Mouse (Mus musculus): Measurements from ENCODE around the gene Nrip1. TPM values are rescaled to one million over a fixed set of nuclear protein-coding genes. Genes with fewer than 3 reads are reported as not detected.

Gene Nrip1
- total RNA-seq, 1 experiment from 2014 or later = 17.3 TPM

DNA sequence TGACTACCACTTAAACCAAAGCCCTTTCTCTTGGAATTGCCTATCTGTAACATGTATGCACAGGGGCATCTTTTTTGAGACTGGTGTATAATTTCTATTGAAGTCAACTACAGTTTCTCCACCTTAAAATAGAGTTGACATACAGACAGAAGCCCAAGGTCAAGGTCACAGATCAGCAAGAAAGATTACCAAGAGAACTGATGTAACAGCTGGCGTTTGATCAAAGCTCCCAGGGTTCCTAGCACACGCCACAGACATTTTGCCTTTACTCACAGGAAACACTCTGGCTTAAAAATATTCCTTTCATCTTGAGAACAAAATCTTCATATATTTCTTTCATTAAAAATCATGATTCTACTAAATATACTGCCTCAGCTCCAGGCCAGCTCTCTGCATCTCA is 74.1 kb downstream of the Nrip1 start:
- ATAC-seq (ENCODE audit: extremely low read depth, insufficient number of reproducible peaks, low FRiP score, poor library complexity, severe bottlenecking) = no peak

- no peak for ATAC-seq (ENCODE audit: extremely low read depth, insufficient number of reproducible peaks, low FRiP score, poor library complexity, severe bottlenecking)
Measured at GRCm38 (mm10) chr16:76295322-76295721, 78.3 kb downstream of the Nrip1 start.

DNA sequence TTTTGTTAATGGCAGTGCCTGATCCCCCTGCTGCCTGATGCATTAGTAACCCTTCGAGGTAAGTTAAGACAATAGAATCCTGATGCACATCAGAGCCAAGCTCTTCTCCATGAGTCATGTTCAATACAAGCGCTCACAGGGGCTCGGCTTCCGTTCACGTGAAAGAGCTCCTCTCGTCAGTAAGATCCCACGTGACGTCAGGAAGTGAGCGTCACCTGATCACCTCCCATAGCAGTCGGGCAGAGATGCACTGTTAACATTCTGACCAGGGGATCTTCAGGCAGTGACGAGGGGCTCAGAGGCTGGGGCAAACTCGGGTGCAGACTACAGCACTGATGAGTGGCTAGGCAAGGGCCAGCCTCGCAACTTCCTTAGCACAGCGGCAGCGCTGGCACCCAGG is 79.1 kb downstream of the Nrip1 start:
- no peak for ATAC-seq (ENCODE audit: extremely low read depth, insufficient number of reproducible peaks, low FRiP score, poor library complexity, severe bottlenecking)

- ATAC-seq (ENCODE audit: extremely low read depth, insufficient number of reproducible peaks, low FRiP score, poor library complexity, severe bottlenecking) = no peak
Measured at GRCm38 (mm10) chr16:76293765-76294463, 79.7 kb downstream of the Nrip1 start.

- no peak for ATAC-seq (ENCODE audit: extremely low read depth, insufficient number of reproducible peaks, low FRiP score, poor library complexity, severe bottlenecking)
Measured at GRCm38 (mm10) chr16:76293176-76293575, 80.5 kb downstream of the Nrip1 start.

DNA sequence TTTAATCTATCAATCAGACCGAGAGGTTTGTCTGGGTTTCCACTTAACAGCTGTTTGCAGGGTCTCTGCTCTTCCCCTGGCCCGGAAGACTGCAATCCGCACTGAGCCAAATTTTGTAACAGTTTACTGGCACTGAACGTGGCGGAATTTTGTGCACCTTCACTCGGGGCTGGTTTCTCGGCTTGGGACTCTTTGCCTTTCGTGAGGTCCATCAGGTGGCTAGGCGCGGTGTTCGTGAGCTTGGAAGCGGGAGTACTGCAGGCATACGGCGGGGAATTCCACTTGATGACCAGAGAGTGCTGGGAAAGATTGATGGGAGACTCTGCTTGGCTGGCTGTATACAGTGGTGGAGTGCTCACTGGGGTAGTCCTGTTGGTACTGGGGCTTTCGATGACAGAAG is 81.0 kb downstream of the Nrip1 start:
- no peak for ATAC-seq (ENCODE audit: extremely low read depth, insufficient number of reproducible peaks, low FRiP score, poor library complexity, severe bottlenecking)

GRCm38 (mm10) chr16:76291366-76291765 is 82.3 kb downstream of the Nrip1 start:
- ATAC-seq (ENCODE audit: extremely low read depth, insufficient number of reproducible peaks, low FRiP score, poor library complexity, severe bottlenecking) = no peak

- no peak for ATAC-seq (ENCODE audit: extremely low read depth, insufficient number of reproducible peaks, low FRiP score, poor library complexity, severe bottlenecking)
Measured at GRCm38 (mm10) chr16:76289495-76289894, 84.1 kb downstream of the Nrip1 start.

- ATAC-seq (ENCODE audit: extremely low read depth, insufficient number of reproducible peaks, low FRiP score, poor library complexity, severe bottlenecking) = no peak
Measured at GRCm38 (mm10) chr16:76283796-76284195, 89.8 kb downstream of the Nrip1 start.

GRCm38 (mm10) chr16:76281850-76282249 is 91.8 kb downstream of the Nrip1 start:
- no peak for ATAC-seq (ENCODE audit: extremely low read depth, insufficient number of reproducible peaks, low FRiP score, poor library complexity, severe bottlenecking)

DNA sequence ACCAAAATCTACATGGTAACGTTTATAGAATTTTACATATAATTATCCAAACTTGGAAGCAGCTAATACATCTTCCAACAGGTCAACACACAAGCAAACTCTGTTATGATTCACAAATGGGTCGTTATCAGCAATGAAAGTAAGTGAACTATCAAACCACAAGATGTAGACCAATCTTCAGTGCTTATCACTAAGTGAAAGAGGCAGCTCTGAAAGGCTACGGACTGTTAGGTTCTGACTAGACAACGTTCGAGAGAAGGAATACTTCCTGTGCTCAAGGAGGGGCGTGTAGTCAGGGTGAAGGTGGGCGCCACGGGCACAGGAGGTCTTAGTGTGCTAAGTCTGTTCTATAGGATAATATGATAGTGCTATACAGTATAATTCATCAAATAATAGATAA is 93.3 kb downstream of the Nrip1 start:
- ATAC-seq (ENCODE audit: extremely low read depth, insufficient number of reproducible peaks, low FRiP score, poor library complexity, severe bottlenecking) = no peak

- no peak for ATAC-seq (ENCODE audit: extremely low read depth, insufficient number of reproducible peaks, low FRiP score, poor library complexity, severe bottlenecking)
Measured at GRCm38 (mm10) chr16:76276271-76276670, 97.4 kb downstream of the Nrip1 start.

- ATAC-seq (ENCODE audit: extremely low read depth, insufficient number of reproducible peaks, low FRiP score, poor library complexity, severe bottlenecking) = no peak
Measured at GRCm38 (mm10) chr16:76275584-76275983, 98.0 kb downstream of the Nrip1 start.

- no peak for ATAC-seq (ENCODE audit: extremely low read depth, insufficient number of reproducible peaks, low FRiP score, poor library complexity, severe bottlenecking)
Measured at GRCm38 (mm10) chr16:76275166-76275565, 98.5 kb downstream of the Nrip1 start.

DNA sequence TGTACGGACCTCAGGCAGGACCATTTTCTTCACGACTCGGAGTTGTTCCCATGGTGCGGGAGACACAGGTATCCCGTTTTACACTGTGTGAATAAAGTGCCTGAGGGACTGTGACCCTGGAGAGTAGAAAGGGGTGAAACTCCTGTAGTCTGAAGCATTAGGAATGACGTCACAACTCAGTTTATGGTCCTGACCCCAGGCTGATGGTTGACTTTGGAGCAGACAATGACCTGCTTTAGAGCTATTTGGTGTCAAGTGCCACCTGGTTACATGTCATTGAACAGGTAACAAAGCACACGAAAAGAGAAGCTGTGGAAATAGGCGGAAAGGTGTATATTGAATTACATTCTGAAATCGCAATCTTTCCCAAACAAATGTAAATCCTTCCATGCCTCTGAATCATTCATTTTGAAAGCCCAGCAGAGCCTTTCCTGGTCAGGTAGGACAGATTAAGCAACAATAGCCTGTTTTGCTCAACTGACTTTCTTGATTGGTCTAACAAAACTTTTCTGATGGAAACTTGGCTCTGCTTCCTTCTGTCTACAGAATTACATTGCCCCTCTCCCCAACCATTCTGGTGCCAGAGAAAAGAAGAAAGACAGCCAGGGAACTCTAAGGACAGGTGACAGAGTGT is 106.9 kb downstream of the Nrip1 start:
- ATAC-seq (ENCODE audit: extremely low read depth, insufficient number of reproducible peaks, low FRiP score, poor library complexity, severe bottlenecking) = no peak

GRCm38 (mm10) chr16:76265874-76266273 is 107.8 kb downstream of the Nrip1 start:
- no peak for ATAC-seq (ENCODE audit: extremely low read depth, insufficient number of reproducible peaks, low FRiP score, poor library complexity, severe bottlenecking)

- no peak for ATAC-seq (ENCODE audit: extremely low read depth, insufficient number of reproducible peaks, low FRiP score, poor library complexity, severe bottlenecking)
Measured at GRCm38 (mm10) chr16:76265301-76265700, 108.3 kb downstream of the Nrip1 start.

DNA sequence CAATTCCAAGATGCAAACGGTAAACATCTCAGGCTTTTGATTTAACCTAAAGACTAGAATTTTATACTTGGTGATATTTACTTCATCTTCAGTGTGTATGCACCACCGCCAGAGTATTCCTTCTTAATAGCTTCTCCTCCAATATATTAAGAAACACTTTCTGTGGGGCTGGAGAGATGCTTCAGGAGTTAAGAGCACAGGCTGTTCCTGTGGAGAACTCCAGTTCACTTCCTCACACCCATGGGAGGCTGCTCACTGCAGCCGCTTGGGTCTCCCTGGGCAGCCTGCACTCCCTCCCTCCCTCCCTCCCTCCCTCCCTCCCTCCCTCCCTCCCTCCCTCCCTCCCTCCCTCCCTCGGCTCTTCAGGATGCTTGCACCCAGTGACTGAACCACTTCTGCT is 110.2 kb downstream of the Nrip1 start:
- ATAC-seq (ENCODE audit: extremely low read depth, insufficient number of reproducible peaks, low FRiP score, poor library complexity, severe bottlenecking) = no peak

DNA sequence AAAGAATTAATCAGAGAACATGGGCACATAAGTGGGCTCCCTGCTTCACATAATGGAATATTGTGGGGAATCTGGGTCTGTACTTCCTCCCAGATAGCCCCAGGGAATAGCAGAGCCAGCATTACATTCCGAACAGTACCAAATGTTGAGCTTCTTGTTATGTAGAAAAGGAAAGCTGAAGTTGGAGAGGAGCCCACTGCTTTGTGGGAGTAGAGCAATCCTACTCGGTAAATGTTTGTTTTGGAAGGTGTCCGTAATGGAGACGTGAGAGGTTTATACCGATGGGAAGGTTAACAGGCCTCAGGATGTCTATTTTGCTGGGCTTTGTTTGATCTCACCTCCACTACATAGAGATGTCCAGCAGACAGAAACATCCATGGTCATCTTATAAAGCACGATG is 113.3 kb downstream of the Nrip1 start:
- no peak for ATAC-seq (ENCODE audit: extremely low read depth, insufficient number of reproducible peaks, low FRiP score, poor library complexity, severe bottlenecking)

DNA sequence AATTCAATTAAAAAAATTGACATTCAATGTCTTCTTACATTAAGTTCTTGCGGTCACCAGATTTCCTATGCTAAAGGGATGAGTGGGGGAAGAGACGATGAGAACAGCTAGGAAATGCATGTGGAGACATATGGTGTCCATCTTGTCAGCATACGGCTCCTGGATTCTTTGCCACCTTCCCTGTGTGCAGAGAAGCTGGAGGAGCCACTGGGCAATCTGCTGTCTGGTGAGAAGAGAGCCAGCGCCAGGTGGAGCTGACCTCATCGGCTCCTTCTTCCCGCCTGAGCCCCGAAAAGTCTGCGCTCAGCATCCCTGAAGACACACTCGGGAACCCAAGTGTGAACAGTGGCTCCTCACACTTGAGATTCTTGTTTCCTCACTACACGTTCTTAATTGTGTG is 121.8 kb downstream of the Nrip1 start:
- ATAC-seq (ENCODE audit: extremely low read depth, insufficient number of reproducible peaks, low FRiP score, poor library complexity, severe bottlenecking) = no peak

Data from neutrophil, adult 5-6 weeks (primary cell).